Comparison of ENCODE assay signal across 33 mouse cellular contexts in genomic region chr7:140194031-140194430, GRCm38 (mm10). TPM values are rescaled to one million over a fixed set of nuclear protein-coding genes. Genes with fewer than 3 reads are reported as not detected.
"Had no signal": no experiment of that assay in that cellular context is flagged by ENCODE, and none has a peak within 500 bp of the region (broad histone marks: within the 10 kb centered on the region; RNA-seq: fewer than 3 reads in every experiment).

No protein-coding gene starts in this region.

- H3K27ac ChIP-seq: heart, adult 2 months; heart, embryonic 13.5 days; heart, embryonic 15.5 days; hindbrain, embryonic 13.5 days; hindbrain, embryonic 15.5 days; hindbrain, postnatal 0 days; kidney, embryonic 15.5 days; kidney, postnatal 0 days; limb, embryonic 13.5 days; limb, embryonic 15.5 days; liver, embryonic 12.5 days had no signal

- DNase-seq: gastrocnemius, postnatal 14 days; gastrocnemius, postnatal 36 days; heart, adult 11 months; heart, adult 2 months; heart, postnatal 14 days; heart, postnatal 36 days; kidney, adult 11 months; kidney, adult 2 months; kidney, adult 9 months; kidney, postnatal 14 days; kidney, postnatal 36 days; layer of hippocampus, postnatal 36 days; left cerebral cortex, postnatal 4 days had no signal

- H3K4me3 ChIP-seq: heart, adult 2 months; heart, embryonic 13.5 days; heart, embryonic 15.5 days; hindbrain, embryonic 13.5 days; hindbrain, embryonic 15.5 days; kidney, embryonic 15.5 days; limb, embryonic 13.5 days; limb, embryonic 15.5 days; liver, embryonic 12.5 days had no signal

RNA-seq across cellular contexts. Expression of gene Olfr524, which starts 11.7 kb away (rescaled TPM):
- total RNA-seq: gastrocnemius, adult 18-20 months; gastrocnemius, adult 8-10 months; gastrocnemius, postnatal 14 days; gastrocnemius, postnatal 36 days; heart, adult 2 months; heart, postnatal 14 days; heart, postnatal 36 days; hematopoietic stem cell, adult 5-6 weeks; hindbrain, postnatal 0 days; layer of hippocampus, adult 18-20 months; layer of hippocampus, postnatal 10 days; layer of hippocampus, postnatal 36 days; left cerebral cortex, adult 18-20 months; left cerebral cortex, adult 8-10 months; left cerebral cortex, postnatal 10 days; left cerebral cortex, postnatal 25 days; left cerebral cortex, postnatal 4 days; liver, adult 2 months had no signal

RNA-seq across cellular contexts. Expression of gene Olfr523, which starts 21.0 kb away (rescaled TPM):
- total RNA-seq: gastrocnemius, adult 18-20 months; gastrocnemius, adult 8-10 months; gastrocnemius, postnatal 14 days; gastrocnemius, postnatal 36 days; heart, adult 2 months; heart, postnatal 14 days; heart, postnatal 36 days; hematopoietic stem cell, adult 5-6 weeks; hindbrain, postnatal 0 days; layer of hippocampus, postnatal 10 days; left cerebral cortex, adult 18-20 months; left cerebral cortex, postnatal 10 days; left cerebral cortex, postnatal 25 days; left cerebral cortex, postnatal 4 days; liver, adult 2 months had no signal

RNA-seq across cellular contexts. Expression of gene Cd163l1, which starts 24.0 kb away (rescaled TPM):
- total RNA-seq: gastrocnemius, adult 18-20 months; gastrocnemius, adult 8-10 months; gastrocnemius, postnatal 14 days; gastrocnemius, postnatal 36 days; heart, adult 2 months; heart, postnatal 14 days; heart, postnatal 36 days; hematopoietic stem cell, adult 5-6 weeks; hindbrain, postnatal 0 days; left cerebral cortex, adult 18-20 months; left cerebral cortex, postnatal 25 days; liver, adult 2 months had no signal

RNA-seq across cellular contexts. Expression of gene Olfr522, which starts 29.5 kb away (rescaled TPM):
- total RNA-seq: gastrocnemius, adult 18-20 months; gastrocnemius, adult 8-10 months; gastrocnemius, postnatal 14 days; gastrocnemius, postnatal 36 days; heart, adult 2 months; heart, postnatal 14 days; heart, postnatal 36 days; hematopoietic stem cell, adult 5-6 weeks; hindbrain, postnatal 0 days; layer of hippocampus, adult 18-20 months; layer of hippocampus, postnatal 10 days; layer of hippocampus, postnatal 36 days; left cerebral cortex, adult 18-20 months; left cerebral cortex, adult 8-10 months; left cerebral cortex, postnatal 10 days; left cerebral cortex, postnatal 25 days; left cerebral cortex, postnatal 4 days; liver, adult 2 months had no signal

RNA-seq across cellular contexts. Expression of gene Sprn, which starts 39.4 kb away (rescaled TPM):
- total RNA-seq: hematopoietic stem cell, adult 5-6 weeks had no signal
